Mouse (Mus musculus) liver, postnatal 0 days (tissue): Measurements from ENCODE around the gene Ugt1a5. TPM values are rescaled to one million over a fixed set of nuclear protein-coding genes. Genes with fewer than 3 reads are reported as not detected.

Experiments used
- ATAC-seq: fragments of 200-750 bp; cut with Nextera tagmentation; 2 replicates; pipeline ENCODE4 v1.8.0; 2017; ENCODE audit warnings: mild to moderate bottlenecking, moderate library complexity
- DNase-seq: peaks from one replicate; pipeline ENCODE4 v3.0.0-alpha.2; 2016
- H3K27ac ChIP-seq: fragments of 300-500 bp; sonication (generic); 2 replicates; pipeline ENCODE4 v1.5.1; 2014; ENCODE audit warnings: antibody characterized with exemption, moderate library complexity, mild to moderate bottlenecking, low read depth
- H3K27me3 ChIP-seq: fragments of 300-500 bp; sonication (generic); 2 replicates; pipeline ENCODE4 v1.6.1; 2014; ENCODE audit warnings: low read length, control low read depth, mixed read lengths; ENCODE audit not compliant: insufficient read depth
- H3K36me3 ChIP-seq: fragments of 300-500 bp; sonication (generic); replicated peaks from 2 replicates; pipeline ENCODE4 v1.6.1; 2014; ENCODE audit warnings: mild to moderate bottlenecking, control low read depth, low read length, moderate library complexity, mixed read lengths; ENCODE audit not compliant: insufficient read depth
- H3K4me1 ChIP-seq: fragments of 300-500 bp; sonication (generic); 2 replicates; pipeline ENCODE4 v1.6.1; 2014; ENCODE audit warnings: antibody characterized with exemption, mild to moderate bottlenecking, control low read depth; ENCODE audit not compliant: insufficient read depth
- H3K4me2 ChIP-seq: fragments of 300-500 bp; sonication (generic); 2 replicates; pipeline ENCODE4 v1.6.1; 2014; ENCODE audit warnings: low read depth, mild to moderate bottlenecking, low read length, moderate library complexity, mixed read lengths
- H3K4me3 ChIP-seq: fragments of 300-500 bp; sonication (generic); 2 replicates; pipeline ENCODE4 v1.5.1; 2014; ENCODE audit warnings: low read depth, low read length
- H3K9ac ChIP-seq: fragments of 300-500 bp; sonication (generic); replicated peaks from 2 replicates; pipeline ENCODE4 v1.6.1; 2014; ENCODE audit warnings: mild to moderate bottlenecking, moderate library complexity
- H3K9me3 ChIP-seq: fragments of 300-500 bp; sonication (generic); 2 replicates; pipeline ENCODE4 v1.6.1; 2016; ENCODE audit warnings: mild to moderate bottlenecking, control low read depth, low read length, mixed read lengths
- CTCF ChIP-seq: sonication (generic); IDR thresholded peaks from 2 replicates; pipeline ENCODE4 v1.5.1; 2016; ENCODE audit warnings: antibody characterized with exemption, low read depth
- EP300 ChIP-seq: IDR thresholded peaks from 2 replicates; pipeline ENCODE4 v1.6.1; 2016; ENCODE audit warnings: antibody characterized with exemption, low read depth, mild to moderate bottlenecking
- WGBS: fragments of 180-500 bp; shearing (Covaris S2); extraction: QIAGEN DNeasy Blood & Tissue Kit; methylation state at CpG from one replicate; pipeline ENCODE4 v1.1.7; 2014; ENCODE audit not compliant: insufficient replicate concordance; 5-methylcytosine and 5-hydroxymethylcytosine counted together
- polyA plus RNA-seq: library from polyadenylated mRNA; unstranded; fragments of >200 nt; fragmentation: Nextera tagmentation; extraction: Ambion mirVana; gene quantifications from 2 replicates; pipeline ENCODE4 v1.2.1, GENCODE M21; 2015

Ugt1a5 gene
- polyA plus RNA-seq, 1 experiment from 2014 or later = 0.19 TPM

GRCm38 (mm10) chr1:88247660-88248059, 81.8 kb downstream of the Ugt1a5 start:
- DNase-seq (no peak), ATAC-seq (no peak)
- 44% methylated on average over 2 of the region's 2 CpGs for WGBS
- no peaks in the 10 kb centered on the region for H3K36me3 ChIP-seq
- H3K9ac ChIP-seq = no peak overlapping the region
- no peak overlapping the region for H3K27ac ChIP-seq
- no peak for TF ChIP-seq EP300
- TF ChIP-seq CTCF = no peak
- no peak overlapping the region for H3K4me3 ChIP-seq
- no peak overlapping the region for H3K4me2 ChIP-seq
- peaks cover 23% of the 10 kb centered on the region for H3K9me3 ChIP-seq
- no peaks in the 10 kb centered on the region for H3K27me3 ChIP-seq
- peaks cover under 1% of the 10 kb centered on the region; the same call in 1 of the 2 replicates for H3K4me1 ChIP-seq

DNA sequence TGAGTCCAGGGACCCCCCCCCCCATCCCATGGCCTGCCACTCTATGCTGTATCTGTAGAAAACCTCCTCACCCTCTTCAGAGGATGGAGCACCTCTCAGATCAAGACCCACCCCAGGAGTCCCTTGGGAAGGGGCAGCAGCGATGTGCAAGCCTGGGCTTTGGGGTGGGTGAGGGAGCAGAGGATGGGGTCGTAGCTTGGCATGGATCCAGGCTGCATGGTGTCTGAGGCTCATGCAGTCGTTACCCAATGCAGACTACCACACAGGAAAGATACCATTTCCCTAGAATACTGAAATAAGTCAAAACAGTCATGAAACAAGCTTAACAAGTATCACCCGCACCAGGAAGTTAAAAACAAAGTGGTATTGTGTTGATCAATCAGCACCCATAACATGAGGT, 82.8 kb downstream of the Ugt1a5 start:
- Histone ChIP-seq H3K27ac (no peak overlapping the region), H3K9ac (no peak overlapping the region), H3K27me3 (no peaks in the 10 kb centered on the region), H3K9me3 (peaks cover 23% of the 10 kb centered on the region), H3K4me2 (no peak overlapping the region), H3K4me3 (no peak overlapping the region), H3K4me1 (peaks cover 10% of the 10 kb centered on the region), H3K36me3 (no peaks in the 10 kb centered on the region)
- 58% methylated on average over 4 of the region's 4 CpGs for WGBS
- no peak for TF ChIP-seq EP300
- no peak for TF ChIP-seq CTCF
- DNase-seq (no peak), ATAC-seq (no peak)

DNA sequence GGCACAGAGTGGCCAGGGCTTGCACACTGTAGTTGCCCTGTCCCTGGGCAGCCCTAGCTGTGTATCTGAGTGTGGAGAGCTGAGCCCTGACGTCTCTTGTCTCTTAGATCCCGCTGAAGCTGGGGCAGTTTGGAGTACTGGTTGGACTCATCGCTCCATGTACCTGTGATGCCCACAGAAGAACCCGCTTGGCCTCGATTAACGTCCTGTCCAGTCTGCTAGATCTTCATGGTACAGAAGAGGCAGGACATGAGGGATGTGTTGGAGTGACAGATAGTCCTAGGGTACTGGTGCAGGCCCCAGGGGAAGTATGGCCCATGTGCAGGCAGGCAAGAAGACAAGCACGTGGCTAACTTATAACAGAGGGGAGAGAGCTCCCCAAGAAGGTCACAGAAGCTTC, 83.8 kb downstream of the Ugt1a5 start:
- WGBS = 70% methylated on average over 7 of the region's 7 CpGs
- Histone ChIP-seq H3K4me3 (no peak overlapping the region), H3K4me2 (no peak overlapping the region), H3K9ac (no peak overlapping the region), H3K27me3 (no peaks in the 10 kb centered on the region), H3K4me1 (peaks cover 13% of the 10 kb centered on the region), H3K9me3 (peaks cover 23% of the 10 kb centered on the region), H3K36me3 (no peaks in the 10 kb centered on the region), H3K27ac (no peak overlapping the region)
- TF ChIP-seq EP300 = no peak
- no peak for TF ChIP-seq CTCF
- ATAC-seq = no peak
- DNase-seq = no peak

GRCm38 (mm10) chr1:88250023-88250422, 84.2 kb downstream of the Ugt1a5 start:
- Histone ChIP-seq H3K9me3 (peaks cover 20% of the 10 kb centered on the region), H3K4me1 (peaks cover 13% of the 10 kb centered on the region), H3K27me3 (no peaks in the 10 kb centered on the region), H3K4me2 (no peak overlapping the region), H3K36me3 (no peaks in the 10 kb centered on the region), H3K4me3 (no peak overlapping the region), H3K9ac (no peak overlapping the region), H3K27ac (no peak overlapping the region)
- 72% methylated on average over 5 of the region's 5 CpGs for WGBS
- DNase-seq (no peak), ATAC-seq (no peak)
- TF ChIP-seq CTCF (no peak), EP300 (no peak)

DNA sequence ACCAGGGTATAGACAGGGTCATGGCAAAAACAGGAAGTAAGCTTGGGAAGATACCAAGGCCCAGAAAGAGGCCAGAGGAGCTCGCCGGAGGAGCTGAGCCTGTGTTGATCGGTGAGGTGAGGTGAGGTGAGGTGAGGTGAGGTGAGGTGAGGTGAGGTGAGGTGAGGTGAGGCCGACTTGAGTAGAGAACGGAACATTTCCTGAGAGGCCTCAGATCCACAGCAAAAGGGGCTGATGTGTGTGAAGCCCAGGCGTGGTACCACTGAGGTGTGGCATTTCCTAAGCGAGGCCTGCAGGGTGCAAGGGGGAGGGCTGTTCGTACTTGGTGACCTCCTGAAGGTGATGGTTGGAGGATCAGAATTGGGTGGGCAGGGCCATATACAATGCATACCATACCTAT, 87.3 kb downstream of the Ugt1a5 start:
- Histone ChIP-seq H3K27me3 (no peaks in the 10 kb centered on the region), H3K9ac (no peak overlapping the region), H3K4me2 (no peak overlapping the region), H3K4me1 (peaks cover 26% of the 10 kb centered on the region), H3K27ac (no peak overlapping the region), H3K9me3 (peaks cover 14% of the 10 kb centered on the region; the same call in 1 of the 2 replicates), H3K36me3 (no peaks in the 10 kb centered on the region), H3K4me3 (no peak overlapping the region)
- DNase-seq (peak; percentile 54), ATAC-seq (peak; percentile 5; the same call in 1 of the 2 replicates)
- 63% methylated on average over 8 of the region's 8 CpGs for WGBS
- no peak for TF ChIP-seq CTCF
- no peak for TF ChIP-seq EP300

DNA sequence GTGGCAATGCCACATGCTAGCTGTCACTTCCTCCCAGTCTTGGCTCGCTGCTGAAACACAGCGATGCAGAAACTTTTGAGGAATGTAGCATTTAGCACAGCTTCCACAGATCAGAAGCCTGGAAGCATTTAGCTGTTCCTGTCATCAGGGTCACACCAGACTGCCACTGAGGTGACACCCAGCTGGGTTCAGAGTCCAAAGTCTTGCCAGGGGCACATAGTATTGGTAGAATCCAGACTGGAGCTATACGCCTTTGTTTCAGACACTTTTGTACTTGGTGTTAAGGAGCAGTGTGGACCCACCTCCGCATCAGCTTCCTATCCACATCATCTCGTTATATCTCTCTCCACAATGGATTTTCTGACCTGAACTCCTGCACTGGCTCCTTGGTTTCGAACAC, 87.7 kb downstream of the Ugt1a5 start:
- Histone ChIP-seq H3K9ac (no peak overlapping the region), H3K4me3 (no peak overlapping the region), H3K4me1 (peaks cover 26% of the 10 kb centered on the region), H3K36me3 (no peaks in the 10 kb centered on the region), H3K4me2 (no peak overlapping the region), H3K27me3 (no peaks in the 10 kb centered on the region), H3K9me3 (peaks cover 14% of the 10 kb centered on the region; the same call in 1 of the 2 replicates), H3K27ac (peak overlapping the region; percentile 11; the same call in 1 of the 2 replicates)
- WGBS = 59% methylated on average over 6 of the region's 6 CpGs
- ATAC-seq (peak; percentile 69), DNase-seq (peak; percentile 73)
- no peak for TF ChIP-seq EP300
- no peak for TF ChIP-seq CTCF
